In genomic region chr4:128260907-128261560, GRCm38 (mm10) we compare ENCODE assay signal across 29 mouse cellular contexts. TPM values are rescaled to one million over a fixed set of nuclear protein-coding genes. Genes with fewer than 3 reads are reported as not detected.
DNase-seq lines count a peak whose midpoint lies in the region; ATAC-seq and TF ChIP-seq lines count a peak whose summit lies in the region.
"Had no signal": no experiment of that assay in that cellular context is flagged by ENCODE, and none has a peak within 500 bp of the region (broad histone marks: within the 10 kb centered on the region; RNA-seq: fewer than 3 reads in every experiment).

Hmgb4 (minus strand) TSS chr4:128260957.

- intact Hi-C loops in left cerebral cortex, postnatal 14 days (cut with DNase I): no loop called here

- no peak within 1 kb of the TSS for H3K9ac ChIP-seq in midbrain, embryonic 13.5 days (replicated peaks)
- H3K9ac ChIP-seq in midbrain, embryonic 11.5 days (ENCODE audit: low read length): no peak within 1 kb of the TSS
- H3K9ac ChIP-seq in midbrain, postnatal 0 days (replicated peaks; ENCODE audit: low read length, poor library complexity, severe bottlenecking): no peak within 1 kb of the TSS
- H3K9ac ChIP-seq: forebrain, embryonic 12.5 days; hindbrain, embryonic 14.5 days; intestine, embryonic 15.5 days had no signal

- H3K4me1 ChIP-seq in midbrain, embryonic 13.5 days (replicated peaks): 0 out of 2 replicates have a peak, but pooled peaks cover 6% of the 10 kb centered on the region
- no peaks in the 10 kb centered on the region for H3K4me1 ChIP-seq in midbrain, embryonic 11.5 days (ENCODE audit: control insufficient read depth, insufficient read depth, low read length)
- peaks cover 2% of the 10 kb centered on the region; the same call in 1 of the 2 replicates for H3K4me1 ChIP-seq in midbrain, postnatal 0 days (ENCODE audit: insufficient read depth, low read length)
- H3K4me1 ChIP-seq: forebrain, embryonic 12.5 days; intestine, embryonic 15.5 days; limb, embryonic 10.5 days had no signal

- H3K4me3 ChIP-seq in midbrain, embryonic 13.5 days (replicated peaks): no peak within 1 kb of the TSS
- H3K4me3 ChIP-seq in midbrain, embryonic 11.5 days (ENCODE audit: low read depth, low read length): no peak within 1 kb of the TSS
- H3K4me3 ChIP-seq in midbrain, postnatal 0 days (ENCODE audit: low read depth, low read length): no peak within 1 kb of the TSS
- H3K4me3 ChIP-seq: forebrain, embryonic 12.5 days; intestine, embryonic 15.5 days; limb, embryonic 10.5 days had no signal

- no peak for TF ChIP-seq CTCF in midbrain, postnatal 0 days (IDR thresholded peaks at IDR 0.05)

- H3K4me2 ChIP-seq in midbrain, embryonic 13.5 days (replicated peaks): no peak within 1 kb of the TSS
- no peak within 1 kb of the TSS for H3K4me2 ChIP-seq in midbrain, embryonic 11.5 days
- H3K4me2 ChIP-seq in midbrain, postnatal 0 days (ENCODE audit: low read depth, low read length, poor library complexity, severe bottlenecking): no peak within 1 kb of the TSS
- H3K4me2 ChIP-seq: forebrain, embryonic 12.5 days; heart, embryonic 11.5 days; hindbrain, embryonic 14.5 days; intestine, embryonic 15.5 days had no signal

- no peaks in the 10 kb centered on the region for H3K36me3 ChIP-seq in midbrain, embryonic 13.5 days
- no peaks in the 10 kb centered on the region for H3K36me3 ChIP-seq in midbrain, embryonic 11.5 days (ENCODE audit: control insufficient read depth, insufficient read depth, low read length)
- H3K36me3 ChIP-seq in midbrain, postnatal 0 days (ENCODE audit: insufficient read depth, low read length): no peaks in the 10 kb centered on the region
- H3K36me3 ChIP-seq: forebrain, embryonic 12.5 days; intestine, embryonic 15.5 days; limb, embryonic 10.5 days had no signal

- H3K9me3 ChIP-seq in midbrain, embryonic 13.5 days: no peaks in the 10 kb centered on the region
- no peaks in the 10 kb centered on the region for H3K9me3 ChIP-seq in midbrain, embryonic 11.5 days (ENCODE audit: control insufficient read depth, low read length)
- no peaks in the 10 kb centered on the region for H3K9me3 ChIP-seq in midbrain, postnatal 0 days (ENCODE audit: low read length)
- H3K9me3 ChIP-seq: forebrain, embryonic 12.5 days; intestine, embryonic 15.5 days; limb, embryonic 10.5 days had no signal

- 64% methylated on average over 8 of the region's 8 CpGs for WGBS in midbrain, embryonic 13.5 days
- 75% methylated on average over 8 of the region's 8 CpGs for WGBS in midbrain, embryonic 11.5 days
- WGBS in midbrain, postnatal 0 days: 53% methylated on average over 8 of the region's 8 CpGs

- ATAC-seq in midbrain, embryonic 13.5 days: no peak
- no peak for ATAC-seq in midbrain, embryonic 11.5 days (ENCODE audit: low FRiP score)
- no peak for ATAC-seq in midbrain, postnatal 0 days (ENCODE audit: low FRiP score)
- ATAC-seq: intestine, embryonic 15.5 days had no signal

- peak; percentile 21 for DNase-seq in layer of hippocampus, adult 9-11 months
- no peak for DNase-seq in layer of hippocampus, postnatal 36 days
- DNase-seq in midbrain, embryonic 11.5 days (ENCODE audit: low spot score, missing footprints): no peak
- peak; percentile 43 to 56 for DNase-seq in left cerebral cortex, postnatal 14 days (ENCODE audit: low spot score in 2 of 2)
- DNase-seq in midbrain, postnatal 0 days (ENCODE audit: low spot score): no peak
- no peak for DNase-seq in heart, adult 8-10 months (ENCODE audit: low spot score)
- DNase-seq in adipocyte (ENCODE audit: low spot score): no peak
- DNase-seq: adrenal gland, adult 2 months; B cell, adult 2 months; cerebellum, adult 9-10 months; heart, postnatal 10 days; kidney, adult 9 months; kidney, postnatal 25 days; lung, adult 18-20 months; thymus, postnatal 14 days had no signal

- H3K27me3 ChIP-seq in midbrain, embryonic 13.5 days: no peaks in the 10 kb centered on the region
- no peaks in the 10 kb centered on the region for H3K27me3 ChIP-seq in midbrain, embryonic 11.5 days (ENCODE audit: control insufficient read depth, insufficient read depth, low read length)
- no peaks in the 10 kb centered on the region for H3K27me3 ChIP-seq in midbrain, postnatal 0 days (ENCODE audit: insufficient read depth, low read length)
- H3K27me3 ChIP-seq: forebrain, embryonic 12.5 days; intestine, embryonic 15.5 days had no signal

- H3K27ac ChIP-seq in midbrain, embryonic 13.5 days: peak within 1 kb of the TSS; percentile 64
- H3K27ac ChIP-seq in midbrain, embryonic 11.5 days (ENCODE audit: low read depth, low read length): no peak within 1 kb of the TSS
- peak within 1 kb of the TSS; percentile 62 for H3K27ac ChIP-seq in midbrain, postnatal 0 days (ENCODE audit: low read depth, low read length)
- H3K27ac ChIP-seq: forebrain, embryonic 12.5 days; hindbrain, embryonic 14.5 days; intestine, embryonic 15.5 days; limb, embryonic 10.5 days; macrophage had no signal

RNA-seq across cellular contexts. Expression of gene Hmgb4, which starts in this region (rescaled TPM):
- total RNA-seq in layer of hippocampus, postnatal 36 days (2021): under 1 TPM in 1 of 2 experiments, not detected in 1; 0.50 TPM
- 0.22 TPM in 1 of 2 replicates, not detected in the other for polyA plus RNA-seq in midbrain, embryonic 13.5 days (2015; fragmentation: Nextera tagmentation; extraction: Ambion mirVana)
- not detected in 2 replicates for polyA plus RNA-seq in midbrain, embryonic 11.5 days (2014; fragmentation: Nextera tagmentation; extraction: Ambion mirVana)
- under 1 TPM in 1 of 2 experiments, not detected in 1; 0.51 TPM for total RNA-seq in left cerebral cortex, postnatal 14 days (2021)
- total RNA-seq in midbrain, postnatal 0 days (2014; rRNA removed): not detected in 2 replicates
- 0.23 TPM in 1 of 2 replicates, not detected in the other for polyA plus RNA-seq in midbrain, postnatal 0 days (2015; fragmentation: Nextera tagmentation; extraction: Ambion mirVana)
- total RNA-seq in heart, adult 8-10 months (2022): not detected
- total RNA-seq: adrenal gland, adult 2 months; common myeloid progenitor, adult 5-6 weeks; gastrocnemius, adult 18-20 months; heart, postnatal 10 days; layer of hippocampus, adult 8-10 months; liver, adult 2 months had no signal
- polyA plus RNA-seq: adrenal gland, adult 2 months; embryonic facial prominence, embryonic 11.5 days; forebrain, embryonic 12.5 days; heart, embryonic 11.5 days; hindbrain, embryonic 14.5 days; intestine, embryonic 15.5 days; limb, embryonic 10.5 days; liver, adult 2 months; macrophage; neural tube, embryonic 11.5 days; stomach, embryonic 16.5 days had no signal

Comparison
In these comparisons a context has a peak if more than half of its experiments do, and no peak if none do; other contexts are left out.
1. Peak in DNase-seq in left cerebral cortex, postnatal 14 days; RNA of the gene not detected or under 1 TPM.